Comparison of ENCODE assay signal across 7 mouse cellular contexts in genomic region chr1:36068531-36069120, GRCm38 (mm10). TPM values are rescaled to one million over a fixed set of nuclear protein-coding genes. Genes with fewer than 3 reads are reported as not detected.
DNase-seq lines count a peak whose midpoint lies in the region; ATAC-seq and TF ChIP-seq lines count a peak whose summit lies in the region.

No protein-coding gene starts in this region.

- DNase-seq in NIH3T3 (ENCODE audit: low read depth) = peak; percentile 48
- DNase-seq in hindbrain, embryonic 10.5 days (ENCODE audit: low spot score) = peak; percentile 62
- peak; percentile 52 to 70 for DNase-seq in left cerebral cortex, postnatal 25 days (ENCODE audit: low spot score in 2 of 2)
- peak in 1 of 2 experiments; percentile 59 for DNase-seq in spleen, adult 2 months (ENCODE audit: low read depth in 1 of 2, low spot score in 2 of 2)

- peak overlapping the region; percentile 71 for H3K4me3 ChIP-seq in embryonic facial prominence, embryonic 12.5 days
- H3K4me3 ChIP-seq in hindbrain, embryonic 10.5 days = peak overlapping the region; percentile 61
- H3K4me3 ChIP-seq in spleen, adult 2 months (ENCODE audit: extremely low read depth, insufficient read depth, insufficient read length) = peak overlapping the region; percentile 76

- H3K4me2 ChIP-seq in embryonic facial prominence, embryonic 12.5 days (replicated peaks) = peak overlapping the region; percentile 98

- under 1% methylated on average over 59 of the region's 76 CpGs for WGBS in embryonic facial prominence, embryonic 12.5 days
- 1% methylated on average over 66 of the region's 76 CpGs for WGBS in hindbrain, embryonic 10.5 days
- under 1% methylated on average over 56 of the region's 76 CpGs for WGBS in spleen, adult 2 months

- no peak for TF ChIP-seq POLR2A in spleen, adult 2 months (IDR thresholded peaks at IDR 0.05; ENCODE audit: low read depth, low read length)

- H3K27me3 ChIP-seq in embryonic facial prominence, embryonic 12.5 days = peaks cover 3% of the 10 kb centered on the region; the same call in 1 of the 2 replicates
- H3K27me3 ChIP-seq in hindbrain, embryonic 10.5 days (ENCODE audit: insufficient read depth, poor library complexity, severe bottlenecking) = peaks cover 18% of the 10 kb centered on the region
- H3K27me3 ChIP-seq in spleen, adult 2 months (ENCODE audit: control insufficient read depth, insufficient read depth, low read length) = no peaks in the 10 kb centered on the region

- H3K27ac ChIP-seq in embryonic facial prominence, embryonic 12.5 days = 0 out of 2 replicates have a peak overlapping the region, but pooled peaks have one; percentile 17
- H3K27ac ChIP-seq in hindbrain, embryonic 10.5 days = peak overlapping the region; percentile 91
- H3K27ac ChIP-seq in spleen, adult 2 months (ENCODE audit: insufficient read depth, low read length) = peak overlapping the region; percentile 53

- no peaks in the 10 kb centered on the region for H3K9me3 ChIP-seq in embryonic facial prominence, embryonic 12.5 days
- H3K9me3 ChIP-seq in hindbrain, embryonic 10.5 days = no peaks in the 10 kb centered on the region

- H3K4me1 ChIP-seq in embryonic facial prominence, embryonic 12.5 days = peaks cover 62% of the 10 kb centered on the region
- peaks cover 88% of the 10 kb centered on the region for H3K4me1 ChIP-seq in hindbrain, embryonic 10.5 days (replicated peaks)
- H3K4me1 ChIP-seq in spleen, adult 2 months (ENCODE audit: control insufficient read depth, insufficient read depth, insufficient read length) = peaks cover 23% of the 10 kb centered on the region; the same call in 1 of the 2 replicates

- peak; percentile 18 for ATAC-seq in CD4-positive, CD25-positive, alpha-beta regulatory T cell, adult 4 months
- no peak; the same call in 1 of the 2 replicates for ATAC-seq in embryonic facial prominence, embryonic 12.5 days (ENCODE audit: insufficient number of reproducible peaks, insufficient read depth, low FRiP score, low TSS enrichment)
- ATAC-seq in megakaryocyte-erythroid progenitor cell, adult 5-6 weeks (replicated peaks; ENCODE audit: low FRiP score, low TSS enrichment, poor library complexity, severe bottlenecking) = 0 out of 2 replicates have a peak, but pooled peaks have one; percentile 2

- TF ChIP-seq CTCF in spleen, adult 2 months (IDR thresholded peaks at IDR 0.05; ENCODE audit: extremely low read depth, insufficient read depth, insufficient read length, insufficient replicate concordance) = no peak

- no peaks in the 10 kb centered on the region for H3K36me3 ChIP-seq in embryonic facial prominence, embryonic 12.5 days
- peaks cover 30% of the 10 kb centered on the region for H3K36me3 ChIP-seq in hindbrain, embryonic 10.5 days
- no peaks in the 10 kb centered on the region for H3K36me3 ChIP-seq in spleen, adult 2 months (ENCODE audit: control insufficient read depth, insufficient read depth, low read length)

- intact Hi-C loops in left cerebral cortex, postnatal 25 days (cut with DNase I) = loop anchor here (1.0 to 10.0 kb wide), 4 partner anchors 66 to 309 kb away; no protein-coding TSS in a partner anchor

- peak overlapping the region; percentile 87 for H3K9ac ChIP-seq in embryonic facial prominence, embryonic 12.5 days

RNA-seq across cellular contexts. Expression of gene Hs6st1, which starts 0.4 kb away (rescaled TPM):
- polyA plus RNA-seq in CD4-positive, CD25-positive, alpha-beta regulatory T cell, adult 4 months (2017; shearing (Covaris generic)) = 1 to 10 TPM; 4.3 to 4.7 TPM
- 9.2 and 18.3 TPM in 2 replicates for polyA plus RNA-seq in embryonic facial prominence, embryonic 12.5 days (2016; fragmentation: Nextera tagmentation; extraction: Ambion mirVana)
- 5.2 and 6.2 TPM in 2 replicates for polyA plus RNA-seq in hindbrain, embryonic 10.5 days (2016; fragmentation: Nextera tagmentation; extraction: Ambion mirVana)
- 10 to 100 TPM; 57.7 to 57.9 TPM for total RNA-seq in left cerebral cortex, postnatal 25 days (2021)
- total RNA-seq in megakaryocyte-erythroid progenitor cell, adult 5-6 weeks (2014; fragmentation: Nextera tagmentation) = 50.8 and 62.3 TPM in 2 replicates
- total RNA-seq in megakaryocyte-erythroid progenitor cell, adult 5-6 weeks (2017) = 18.3 and 30.2 TPM in 2 replicates
- 56.5 and 66.0 TPM in 2 replicates for polyA plus RNA-seq in spleen, adult 2 months (2012; rRNA removed)

Comparison
In these comparisons a context has a peak if more than half of its experiments do, and no peak if none do; other contexts are left out.
1. H3K27ac ChIP-seq: peak in every context shown above with its lines; median percentile 91 in hindbrain, embryonic 10.5 days; 53 in spleen, adult 2 months; 17 in embryonic facial prominence, embryonic 12.5 days.